Mouse (Mus musculus): ENCODE results near the gene Cdk10.

DNA sequence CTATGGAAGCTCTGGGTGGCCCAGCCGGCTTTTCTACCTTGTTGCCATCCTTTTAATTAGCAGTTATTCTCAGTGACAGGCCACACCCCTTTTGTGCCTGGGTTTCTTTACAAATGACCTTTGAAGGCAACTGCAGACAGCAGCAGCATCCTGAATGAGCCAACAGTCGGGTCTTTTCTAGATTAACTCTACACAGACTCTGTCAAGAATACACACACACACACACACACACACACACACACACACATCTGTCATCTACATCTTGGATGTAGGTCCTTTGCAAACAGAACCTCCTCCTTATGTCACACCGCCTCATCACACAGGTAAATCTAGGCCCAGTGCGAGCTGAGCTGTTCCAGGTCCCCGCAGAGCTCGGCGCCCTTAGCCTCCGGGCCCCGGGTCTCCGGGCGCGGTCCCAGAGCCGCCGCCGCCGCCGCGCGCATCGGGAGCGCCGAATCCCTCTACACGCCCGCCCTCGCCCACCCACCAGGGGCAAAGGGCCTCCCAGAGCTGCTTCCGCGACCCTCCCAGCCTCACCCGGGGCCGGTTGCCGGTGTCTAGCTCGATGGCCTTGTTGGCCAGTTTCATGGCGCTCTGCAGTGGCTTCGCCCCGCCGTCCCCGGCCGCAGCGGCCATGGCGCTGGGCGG is 28.9 kb downstream of the Cdk10 start:
- TF ChIP-seq CTCF (IDR thresholded peaks at IDR 0.05; ENCODE audit: low read depth, low read length) (no peak), POLR2A (IDR thresholded peaks at IDR 0.05; ENCODE audit: extremely low read depth, insufficient read depth, low read length) (no peak)
